Mouse (Mus musculus) lung, embryonic 14.5 days (tissue): ENCODE measurements at regions not wholly inside any gene's neighbourhood (a gene's known extent, or its start where the extent isn't known, plus 50 kb on each side); places are given as distances from the start of the nearest gene placed in this dataset.

Experiments
- ATAC-seq: fragments of 200-750 bp; cut with Nextera tagmentation; 2 replicates; pipeline ENCODE4 v1.8.0; 2017; ENCODE audit warnings: mild to moderate bottlenecking, moderate TSS enrichment, moderate library complexity; ENCODE audit not compliant: insufficient read depth
- DNase-seq: peaks from one replicate; pipeline ENCODE4 v3.0.0-alpha.2; 2015
- H3K27ac ChIP-seq: fragments of 300-500 bp; sonication (generic); 2 replicates; pipeline ENCODE4 v1.5.1; 2014; ENCODE audit warnings: low read depth, mild to moderate bottlenecking, moderate library complexity
- H3K27me3 ChIP-seq: fragments of 300-500 bp; sonication (generic); 2 replicates; pipeline ENCODE4 v1.6.1; 2014; ENCODE audit warnings: low read length, control low read depth; ENCODE audit not compliant: insufficient read depth
- H3K36me3 ChIP-seq: fragments of 300-500 bp; sonication (generic); 2 replicates; pipeline ENCODE4 v1.6.1; 2014; ENCODE audit warnings: control low read depth; ENCODE audit not compliant: insufficient read depth
- H3K4me1 ChIP-seq: fragments of 300-500 bp; sonication (generic); 2 replicates; pipeline ENCODE4 v1.6.1; 2014; ENCODE audit warnings: antibody characterized with exemption, control low read depth; ENCODE audit not compliant: insufficient read depth
- H3K4me2 ChIP-seq: fragments of 300-500 bp; sonication (generic); 2 replicates; pipeline ENCODE4 v1.6.1; 2014; ENCODE audit warnings: mild to moderate bottlenecking
- H3K4me3 ChIP-seq: fragments of 300-500 bp; sonication (generic); 2 replicates; pipeline ENCODE4 v1.5.1; 2014; ENCODE audit warnings: low read depth, low read length
- H3K9ac ChIP-seq: fragments of 300-500 bp; sonication (generic); 2 replicates; pipeline ENCODE4 v1.6.1; 2014
- H3K9me3 ChIP-seq: fragments of 300-500 bp; sonication (generic); 2 replicates; pipeline ENCODE4 v1.6.1; 2016; ENCODE audit warnings: low read depth, low read length, control low read depth
- CTCF ChIP-seq: IDR thresholded peaks from 2 replicates; pipeline ENCODE4 v1.5.1; 2016; ENCODE audit warnings: antibody characterized with exemption, low read depth
- WGBS: fragments of 180-500 bp; shearing (Covaris S2); extraction: QIAGEN DNeasy Blood & Tissue Kit; methylation state at CpG from one replicate; pipeline ENCODE4 v1.1.7; 2014; 5-methylcytosine and 5-hydroxymethylcytosine counted together

DNA sequence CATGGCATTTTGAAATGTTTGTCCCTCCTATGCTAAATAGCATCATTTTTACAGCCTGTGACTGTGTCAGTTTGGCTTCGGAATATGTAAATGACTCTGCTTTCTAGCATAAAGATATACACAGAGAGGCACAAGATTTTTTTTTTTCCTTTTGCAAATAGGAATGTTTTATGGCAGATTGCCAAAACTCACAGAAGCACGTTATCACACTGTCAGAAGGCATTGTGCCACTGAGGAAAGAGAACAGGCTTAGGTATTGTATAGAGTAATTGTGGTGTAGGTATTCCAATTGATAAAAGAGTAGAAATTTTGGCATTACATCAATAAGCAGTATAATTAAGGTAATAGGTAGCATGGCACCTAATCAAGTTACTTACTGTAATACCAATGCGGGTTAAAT is 988.5 kb upstream of the Tenm2 start:
- WGBS: 49% methylated on average over 3 of the region's 3 CpGs
- DNase-seq (peak; percentile 42), ATAC-seq (no peak)
- Histone ChIP-seq H3K27ac (no peak overlapping the region), H3K4me1 (no peaks in the 10 kb centered on the region), H3K4me2 (no peak overlapping the region), H3K4me3 (no peak overlapping the region), H3K36me3 (no peaks in the 10 kb centered on the region), H3K9me3 (no peaks in the 10 kb centered on the region), H3K27me3 (no peaks in the 10 kb centered on the region), H3K9ac (no peak overlapping the region)
- no peak for TF ChIP-seq CTCF

- TF ChIP-seq CTCF: no peak
- no peaks in the 10 kb centered on the region for H3K9me3 ChIP-seq
- no peaks in the 10 kb centered on the region for H3K27me3 ChIP-seq
- no peak overlapping the region for H3K4me2 ChIP-seq
- ATAC-seq (no peak), DNase-seq (peak; percentile 12)
- no peak overlapping the region for H3K27ac ChIP-seq
- H3K36me3 ChIP-seq: no peaks in the 10 kb centered on the region
- H3K9ac ChIP-seq: no peak overlapping the region
- WGBS: 43% methylated on average over 2 of the region's 2 CpGs
- no peak overlapping the region for H3K4me3 ChIP-seq
- H3K4me1 ChIP-seq: no peaks in the 10 kb centered on the region
These were observed 967.6 kb upstream of the Tenm2 start for GRCm38 (mm10) chr11:38203347-38203746.

GRCm38 (mm10) chr11:38201136-38201741 is 965.5 kb upstream of the Tenm2 start:
- no peak for TF ChIP-seq CTCF
- Histone ChIP-seq H3K27ac (peak overlapping the region; percentile 58; the same call in 1 of the 2 replicates), H3K4me3 (no peak overlapping the region), H3K4me1 (no peaks in the 10 kb centered on the region), H3K9ac (no peak overlapping the region), H3K4me2 (no peak overlapping the region), H3K36me3 (no peaks in the 10 kb centered on the region), H3K9me3 (no peaks in the 10 kb centered on the region), H3K27me3 (no peaks in the 10 kb centered on the region)
- ATAC-seq: peak; percentile 92
- WGBS: 38% methylated on average over 3 of the region's 3 CpGs
- peak; percentile 96 for DNase-seq

DNA sequence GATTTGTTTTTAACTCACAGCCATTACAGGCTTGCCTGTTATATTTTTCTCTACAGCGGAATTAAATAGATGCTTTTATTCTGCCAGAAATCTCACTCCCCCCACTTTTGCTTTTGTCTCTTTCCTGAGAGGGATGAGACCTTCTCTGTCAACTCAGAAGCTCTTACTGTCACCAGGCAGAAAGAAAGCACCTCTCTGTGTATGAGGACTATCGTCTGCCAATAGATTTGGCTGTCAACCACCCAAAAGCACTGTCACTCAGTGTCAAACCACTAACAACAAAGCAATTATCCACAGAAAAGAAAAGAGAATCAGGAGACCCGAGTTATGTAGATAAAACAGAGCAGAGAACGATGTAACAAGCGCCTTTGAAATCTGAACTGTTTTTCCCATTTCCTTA is 958.0 kb upstream of the Tenm2 start:
- DNase-seq: no peak
- Histone ChIP-seq H3K4me2 (no peak overlapping the region), H3K27me3 (no peaks in the 10 kb centered on the region), H3K9ac (no peak overlapping the region), H3K4me1 (no peaks in the 10 kb centered on the region), H3K9me3 (no peaks in the 10 kb centered on the region), H3K36me3 (no peaks in the 10 kb centered on the region), H3K4me3 (no peak overlapping the region), H3K27ac (no peak overlapping the region)
- no peak for ATAC-seq
- TF ChIP-seq CTCF: no peak
- 47% methylated on average over 5 of the region's 5 CpGs for WGBS

GRCm38 (mm10) chr11:38191895-38192547 is 956.3 kb upstream of the Tenm2 start:
- TF ChIP-seq CTCF: no peak
- ATAC-seq: peak; percentile 74; the same call in 1 of the 2 replicates
- H3K36me3 ChIP-seq: no peaks in the 10 kb centered on the region
- H3K27ac ChIP-seq: no peak overlapping the region
- H3K4me3 ChIP-seq: no peak overlapping the region
- H3K9ac ChIP-seq: no peak overlapping the region
- H3K9me3 ChIP-seq: no peaks in the 10 kb centered on the region
- H3K27me3 ChIP-seq: no peaks in the 10 kb centered on the region
- H3K4me2 ChIP-seq: no peak overlapping the region
- peak; percentile 75 for DNase-seq
- H3K4me1 ChIP-seq: no peaks in the 10 kb centered on the region
- 47% methylated on average over 2 of the region's 2 CpGs for WGBS

DNA sequence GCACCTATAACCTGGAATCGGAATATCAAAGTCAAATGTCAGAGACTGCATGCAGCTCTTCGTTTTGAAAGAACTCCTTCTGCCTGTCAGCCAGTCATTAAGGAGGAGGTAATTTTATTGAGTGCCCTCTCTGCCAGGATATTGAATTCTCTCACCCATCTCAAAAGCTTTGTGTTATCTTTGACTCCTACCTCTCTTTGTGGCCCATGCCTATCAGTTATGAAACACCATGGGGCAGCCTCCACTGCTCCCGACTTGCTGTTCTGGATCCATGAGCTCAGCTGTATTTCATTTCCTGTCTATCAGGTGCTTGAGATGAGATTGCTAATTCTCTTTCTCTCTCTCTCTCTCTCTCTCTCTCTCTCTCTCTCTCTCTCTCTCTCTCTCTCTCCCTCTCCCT is 955.7 kb upstream of the Tenm2 start:
- Histone ChIP-seq H3K9me3 (no peaks in the 10 kb centered on the region), H3K4me2 (no peak overlapping the region), H3K27me3 (no peaks in the 10 kb centered on the region), H3K9ac (no peak overlapping the region), H3K4me1 (no peaks in the 10 kb centered on the region), H3K27ac (no peak overlapping the region), H3K4me3 (no peak overlapping the region), H3K36me3 (no peaks in the 10 kb centered on the region)
- DNase-seq (no peak), ATAC-seq (peak; percentile 58; the same call in 1 of the 2 replicates)
- WGBS: 61% methylated on average over 3 of the region's 3 CpGs
- no peak for TF ChIP-seq CTCF

GRCm38 (mm10) chr11:38170721-38171120 is 935.0 kb upstream of the Tenm2 start:
- no peak for TF ChIP-seq CTCF
- peak; percentile 23 for DNase-seq
- no peak overlapping the region for H3K9ac ChIP-seq
- no peak overlapping the region for H3K4me2 ChIP-seq
- no peak overlapping the region for H3K27ac ChIP-seq
- no peaks in the 10 kb centered on the region for H3K36me3 ChIP-seq
- no peak overlapping the region for H3K4me3 ChIP-seq
- no peaks in the 10 kb centered on the region for H3K27me3 ChIP-seq
- no peaks in the 10 kb centered on the region for H3K9me3 ChIP-seq
- ATAC-seq: no peak
- 53% methylated on average over 1 of the region's 1 CpGs for WGBS
- no peaks in the 10 kb centered on the region for H3K4me1 ChIP-seq
